Mouse (Mus musculus) CH12.LX (cell line): ENCODE data around the gene Crlf1. TPM values are rescaled to one million over a fixed set of nuclear protein-coding genes. Genes with fewer than 3 reads are reported as not detected.

Experiments
- DNase-seq: peaks from one replicate; pipeline ENCODE4 v3.0.0-alpha.2; 2013; ENCODE audit errors: extremely low read depth
- H3K27ac ChIP-seq: 2 replicates; pipeline ENCODE4 v1.5.1; 2012; ENCODE audit warnings: low read depth, mild to moderate bottlenecking, control low read depth, moderate library complexity; ENCODE audit not compliant: insufficient read depth
- H3K27me3 ChIP-seq: replicated peaks from 2 replicates; pipeline ENCODE3; 2012; ENCODE audit warnings: inconsistent platforms
- H3K36me3 ChIP-seq, 2 experiments: replicated peaks in 1 of 2; 2 replicates each; pipeline versions ENCODE3 to v1.6.1; 2012; ENCODE audit warnings: inconsistent platforms in 1 of 2, low read length in 1 of 2, mild to moderate bottlenecking in 1 of 2, mixed read lengths in 1 of 2, moderate library complexity in 1 of 2; ENCODE audit not compliant: control insufficient read depth in 1 of 2, insufficient read depth in 1 of 2
- H3K4me1 ChIP-seq, 2 experiments: 2 replicates each; pipeline ENCODE4 v1.6.1; 2012; ENCODE audit warnings: inconsistent platforms in 1 of 2, moderate library complexity in 1 of 2; ENCODE audit not compliant: insufficient read depth in 2 of 2, control insufficient read depth in 1 of 2
- H3K4me2 ChIP-seq: 2 replicates; pipeline ENCODE4 v1.6.1; 2012; ENCODE audit warnings: low read depth, mild to moderate bottlenecking, control low read depth; ENCODE audit not compliant: poor library complexity, insufficient read depth, severe bottlenecking
- H3K4me3 ChIP-seq, 3 experiments: fragments of 150-350 bp in 1 of 3; sonication (generic) in 1 of 3; replicated peaks in 1 of 3; 2 replicates each; pipeline versions ENCODE3 to v1.5.1; 2011 to 2012; ENCODE audit warnings: low read depth in 2 of 3, low read length in 2 of 3, mild to moderate bottlenecking in 2 of 3, moderate library complexity in 2 of 3, control low read depth in 1 of 3, improper control_type of control experiment in 1 of 3, inconsistent platforms in 1 of 3, mixed read lengths in 1 of 3; ENCODE audit not compliant: poor library complexity in 1 of 3
- H3K79me2 ChIP-seq: replicated peaks from 2 replicates; pipeline ENCODE4 v1.6.1; 2012; ENCODE audit warnings: mild to moderate bottlenecking, moderate library complexity; ENCODE audit not compliant: control insufficient read depth, poor library complexity, insufficient read depth, severe bottlenecking; ENCODE audit errors: extremely low read depth
- H3K9ac ChIP-seq: 2 replicates; pipeline ENCODE4 v1.6.1; 2012; ENCODE audit warnings: low read depth, mild to moderate bottlenecking, control low read depth, moderate library complexity; ENCODE audit not compliant: insufficient read depth
- H3K9me3 ChIP-seq: replicated peaks from 2 replicates; pipeline ENCODE3; 2012; ENCODE audit warnings: low read length, inconsistent platforms, mixed read lengths
- CHD1 ChIP-seq: IDR thresholded peaks from 2 replicates; pipeline ENCODE4 v1.6.1; 2012; ENCODE audit warnings: low read depth, low read length, improper control_type of control experiment, inconsistent platforms
- CTCF ChIP-seq, 2 experiments: IDR thresholded peaks in 1 of 2; conservative IDR thresholded peaks in 1 of 2; 2 replicates each; pipeline ENCODE4 v1.5.1; 2011 to 2012; ENCODE audit warnings: low read depth in 2 of 2, low read length in 2 of 2, improper control_type of control experiment in 1 of 2, inconsistent platforms in 1 of 2, mild to moderate bottlenecking in 1 of 2, moderate library complexity in 1 of 2
- HCFC1 ChIP-seq: IDR thresholded peaks from 2 replicates; pipeline ENCODE4 v1.6.1; 2012; ENCODE audit warnings: low read depth, mild to moderate bottlenecking, inconsistent platforms, low read length, improper control_type of control experiment
- IRF4 ChIP-seq: IDR thresholded peaks from 2 replicates; pipeline ENCODE4 v1.6.1; 2014; ENCODE audit warnings: low read depth, mild to moderate bottlenecking, inconsistent platforms, low read length, improper control_type of control experiment
- KAT2A ChIP-seq: IDR thresholded peaks from 2 replicates; pipeline ENCODE4 v1.6.1; 2012; ENCODE audit warnings: low read length, improper control_type of control experiment, inconsistent platforms; ENCODE audit not compliant: insufficient replicate concordance
- MAZ ChIP-seq: IDR thresholded peaks from 2 replicates; pipeline ENCODE4 v1.6.1; 2012; ENCODE audit warnings: low read depth, mild to moderate bottlenecking, inconsistent platforms, low read length, improper control_type of control experiment, moderate library complexity
- MEF2A ChIP-seq: IDR thresholded peaks from 2 replicates; pipeline ENCODE4 v1.6.1; 2014; ENCODE audit warnings: low read depth, mild to moderate bottlenecking, inconsistent platforms, low read length, improper control_type of control experiment, borderline replicate concordance
- MYC ChIP-seq: IDR thresholded peaks from 2 replicates; pipeline ENCODE4 v1.6.1; 2011; ENCODE audit warnings: low read depth, mild to moderate bottlenecking, improper control_type of control experiment, low read length
- NRF1 ChIP-seq: IDR thresholded peaks from 2 replicates; pipeline ENCODE4 v1.6.1; 2014; ENCODE audit warnings: low read depth, mild to moderate bottlenecking, inconsistent platforms, low read length, improper control_type of control experiment, moderate library complexity
- PAX5 ChIP-seq: IDR thresholded peaks from 2 replicates; pipeline ENCODE4 v1.6.1; 2012; ENCODE audit warnings: low read length, inconsistent platforms, mixed read lengths
- RCOR1 ChIP-seq: conservative IDR thresholded peaks from 2 replicates; pipeline ENCODE4 v1.6.1; 2012; ENCODE audit warnings: low read depth, mild to moderate bottlenecking, inconsistent platforms, low read length, improper control_type of control experiment
- SIN3A ChIP-seq: IDR thresholded peaks from 2 replicates; pipeline ENCODE4 v1.6.1; 2012; ENCODE audit warnings: low read length, improper control_type of control experiment, inconsistent platforms
- UBTF ChIP-seq: IDR thresholded peaks from 2 replicates; pipeline ENCODE4 v1.6.1; 2012; ENCODE audit warnings: low read depth, mild to moderate bottlenecking, inconsistent platforms, low read length, improper control_type of control experiment, moderate library complexity
- USF1 ChIP-seq: IDR thresholded peaks from 2 replicates; pipeline ENCODE4 v1.6.1; 2014; ENCODE audit warnings: low read depth, mild to moderate bottlenecking, inconsistent platforms, low read length, improper control_type of control experiment
- ZKSCAN1 ChIP-seq: IDR thresholded peaks from 2 replicates; pipeline ENCODE4 v1.6.1; 2012; ENCODE audit warnings: low read depth, inconsistent platforms, low read length, improper control_type of control experiment, borderline replicate concordance
- ZNF384 ChIP-seq: IDR thresholded peaks from 2 replicates; pipeline ENCODE4 v1.6.1; 2012; ENCODE audit warnings: low read depth, low read length, improper control_type of control experiment, inconsistent platforms
- dilution Hi-C: fragments of 300-500 bp; cut with MboI; formaldehyde crosslinking; loops from 2 replicates; pipeline ENCODE4 v1.14.3; 2020; ENCODE audit warnings: low sequenced_read_pairs; ENCODE audit not compliant: extremely low pct_unique_long_range_greater_than_20kb, extremely low pct_ligation_motif_present
- in situ Hi-C: fragments of 300-500 bp; cut with MboI; formaldehyde crosslinking; loops from 3 replicates; pipeline ENCODE4 v1.14.3; 2019; ENCODE audit warnings: low sequenced_read_pairs, low pct_ligation_motif_present, low pct_unique_long_range_greater_than_20kb, mixed read lengths
- polyA plus RNA-seq: library from polyadenylated mRNA; unstranded; fragments of >175 nt; gene quantifications from 2 replicates; pipeline ENCODE4 v1.2.1, GENCODE M21; 2012; ENCODE audit warnings: low read depth; ENCODE audit not compliant: insufficient read length
- total RNA-seq, 2 experiments: library from RNA; depleted of rRNA; stranded (reverse); fragments of 300-350 nt in 1 of 2; fragments of >200 nt in 1 of 2; gene quantifications; 2 replicates each; pipeline ENCODE4 v1.2.3; 2012 to 2014

Crlf1 gene
- total and polyA plus RNA-seq, 3 experiments, result 0.42 to 1.1 (median 0.44) TPM

- no peak overlapping the region for H3K4me3 ChIP-seq
- TF ChIP-seq NRF1 (no peak), SIN3A (no peak), KAT2A (no peak), USF1 (no peak)
- H3K36me3 ChIP-seq, result peaks cover 0 to 79% of the 10 kb centered on the region in 2 experiments
- H3K79me2 ChIP-seq, result no peaks in the 10 kb centered on the region
- H3K9me3 ChIP-seq, result peaks cover 8% of the 10 kb centered on the region
- no peak for DNase-seq
- dilution Hi-C loops, result no loop called here
- H3K27ac ChIP-seq, result no peak overlapping the region
- H3K27me3 ChIP-seq, result no peaks in the 10 kb centered on the region
- peaks cover 0 to 7% of the 10 kb centered on the region in 2 experiments; a peak in 1 of 4 replicates for H3K4me1 ChIP-seq
- H3K9ac ChIP-seq, result no peak overlapping the region
- in situ Hi-C loops, result no loop called here
- no peak overlapping the region for H3K4me2 ChIP-seq
These were observed 31.0 kb upstream of the Crlf1 start for GRCm38 (mm10) chr8:70461765-70462515.

DNA sequence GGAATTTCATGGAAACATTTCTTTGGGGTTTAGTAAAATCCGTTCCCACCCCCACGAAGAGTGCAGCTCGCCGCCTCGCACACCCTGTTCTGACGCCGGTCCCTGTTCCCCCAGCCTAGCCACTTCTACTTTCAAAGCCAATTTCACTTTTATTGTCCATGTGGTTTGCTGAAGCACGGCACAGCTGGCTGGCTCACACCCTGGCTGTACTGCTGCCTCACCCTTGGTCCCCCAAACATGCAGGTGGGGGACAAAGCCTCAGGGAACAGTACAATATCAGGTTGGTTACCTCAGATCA is 30.5 kb upstream of the Crlf1 start:
- DNase-seq, result no peak
- dilution Hi-C loops, result no loop called here
- no peaks in the 10 kb centered on the region for H3K79me2 ChIP-seq
- H3K36me3 ChIP-seq, result peaks cover 0 to 82% of the 10 kb centered on the region in 2 experiments
- in situ Hi-C loops, result no loop called here
- H3K27ac ChIP-seq, result no peak overlapping the region
- no peaks in the 10 kb centered on the region for H3K27me3 ChIP-seq
- no peak overlapping the region for H3K4me2 ChIP-seq
- H3K4me1 ChIP-seq, result peaks cover 0 to 7% of the 10 kb centered on the region in 2 experiments; a peak in 1 of 4 replicates
- H3K9ac ChIP-seq, result no peak overlapping the region
- peaks cover 8% of the 10 kb centered on the region for H3K9me3 ChIP-seq
- no peak overlapping the region for H3K4me3 ChIP-seq
- TF ChIP-seq CHD1 (no peak), CTCF (conservative IDR thresholded peaks at IDR 0.05 in 1 of 2, IDR thresholded peaks at IDR 0.05 in 1 of 2; ENCODE audit: low read depth in 2 of 2, low read length in 2 of 2) (no peak), RCOR1 (no peak), PAX5 (no peak), HCFC1 (no peak), MAZ (no peak), NRF1 (no peak), IRF4 (no peak), ZKSCAN1 (no peak), UBTF (no peak), MYC (no peak)

DNA sequence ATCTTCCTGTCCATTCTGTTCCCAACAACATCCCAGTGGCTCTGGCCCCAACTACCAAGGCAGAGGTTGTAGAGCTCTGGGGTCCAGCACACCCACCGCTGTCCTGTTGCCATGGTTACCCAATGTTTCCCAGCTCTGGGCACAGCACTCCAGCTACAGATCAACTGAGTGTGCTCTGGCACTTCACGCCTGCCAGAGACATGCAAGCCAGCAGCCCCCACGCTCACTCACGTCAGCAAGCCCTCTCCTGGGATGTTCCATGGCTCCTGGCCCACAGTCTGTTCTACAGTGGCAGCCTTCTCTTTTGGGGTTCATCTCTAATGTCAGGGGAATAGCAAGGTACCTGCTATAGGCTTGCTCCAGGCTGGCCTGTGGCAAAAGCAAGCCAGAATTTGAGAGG is 29.7 kb upstream of the Crlf1 start:
- no peak overlapping the region for H3K4me2 ChIP-seq
- H3K27ac ChIP-seq, result no peak overlapping the region
- in situ Hi-C loops (no loop called here), dilution Hi-C loops (no loop called here)
- no peak for DNase-seq
- H3K27me3 ChIP-seq, result no peaks in the 10 kb centered on the region
- H3K79me2 ChIP-seq, result no peaks in the 10 kb centered on the region
- TF ChIP-seq USF1, result no peak
- no peak for TF ChIP-seq MEF2A
- TF ChIP-seq ZNF384, result no peak
- no peak overlapping the region for H3K9ac ChIP-seq
- H3K4me1 ChIP-seq, result peaks cover 0 to 7% of the 10 kb centered on the region in 2 experiments; a peak in 1 of 4 replicates
- H3K4me3 ChIP-seq, result no peak overlapping the region
- H3K36me3 ChIP-seq, result peaks cover 0 to 84% of the 10 kb centered on the region in 2 experiments
- H3K9me3 ChIP-seq, result peaks cover 8% of the 10 kb centered on the region
